Mouse (Mus musculus): ENCODE results near the gene Bsph1. TPM values are rescaled to one million over a fixed set of nuclear protein-coding genes. Genes with fewer than 3 reads are reported as not detected.
"Not testable (repeated sequence)": the region's sequence is repeated elsewhere in the genome, so short reads cannot be mapped to it uniquely, and the experiment has no call there.

The Bsph1 gene
- total RNA-seq (2017), result not detected in 2 replicates

DNA sequence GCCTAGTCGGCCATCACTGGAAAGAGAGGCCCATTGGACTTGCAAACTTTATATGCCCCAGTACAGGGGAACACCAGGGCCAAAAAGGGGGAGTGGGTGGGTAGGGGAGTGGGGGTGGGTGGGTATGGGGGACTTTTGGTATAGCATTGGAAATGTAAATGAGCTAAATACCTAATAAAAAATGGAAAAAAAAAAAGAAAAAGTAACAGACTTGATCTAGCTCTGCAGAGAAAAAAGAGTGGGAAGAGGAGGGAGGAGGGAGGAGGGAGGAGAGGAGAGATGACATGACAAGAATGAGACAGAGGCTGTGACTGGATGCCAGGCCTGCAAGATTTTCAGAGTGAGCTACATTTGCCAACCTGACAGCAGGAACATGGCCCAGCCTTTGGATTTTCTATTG is at the start of gene Bsph1:
Gene Bsph1 (plus strand): TSS at position 301 of the 400 bp plus-strand sequence.
- ATAC-seq (replicated peaks; ENCODE audit: low read depth, poor library complexity, severe bottlenecking), result not testable (repeated sequence)

DNA sequence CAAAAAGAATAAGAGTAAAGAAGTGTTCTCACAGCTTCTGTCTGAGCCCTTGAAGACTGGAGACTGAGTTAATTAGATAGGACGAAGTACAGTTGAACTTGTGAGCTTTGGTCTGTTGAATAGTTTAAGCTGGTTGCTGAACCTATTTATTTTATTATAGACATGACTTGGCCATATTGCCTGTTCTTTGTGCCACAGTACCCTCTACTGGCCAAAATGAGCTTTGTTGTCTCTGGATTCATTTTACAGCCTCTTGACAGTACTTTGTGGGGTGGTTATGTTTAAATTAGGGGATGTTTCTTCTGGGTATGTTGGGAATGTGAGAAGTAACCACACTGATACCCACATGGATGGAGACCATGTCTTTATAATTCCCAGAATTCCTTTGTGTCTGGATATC is 60.9 kb downstream of the Bsph1 start:
- ATAC-seq (replicated peaks; ENCODE audit: low read depth, poor library complexity, severe bottlenecking), result peak; percentile 88

Other genes with a start within 250 kb of the Bsph1 start
- gene Vmn1r89, start 237.8 kb upstream of the Bsph1 start, total RNA-seq (2017), result not detected in 2 replicates
- gene Lig1, start 173.6 kb upstream of the Bsph1 start, total RNA-seq (2017), result 94.5 and 102 TPM in 2 replicates
- 4.8 and 6.9 TPM in 2 replicates for gene Zswim9, start 172.1 kb upstream of the Bsph1 start, total RNA-seq (2017)
- 4.0 and 4.7 TPM in 2 replicates for gene Pla2g4c, start 126.2 kb upstream of the Bsph1 start, total RNA-seq (2017)
- not detected in 2 replicates for gene Cabp5, start 52.7 kb upstream of the Bsph1 start, total RNA-seq (2017)
- not detected in 2 replicates for gene Bsph2, start 120.2 kb downstream of the Bsph1 start, total RNA-seq (2017)
- not detected in 2 replicates for gene Sult2a5, start 173.1 kb downstream of the Bsph1 start, total RNA-seq (2017)